Mouse (Mus musculus) liver, embryonic 11.5 days (tissue): ENCODE measurements around the gene Gpr153. TPM values are rescaled to one million over a fixed set of nuclear protein-coding genes. Genes with fewer than 3 reads are reported as not detected.

Experiments used
- ATAC-seq: fragments of 200-750 bp; cut with Nextera tagmentation; replicated peaks from 2 replicates; pipeline ENCODE4 v1.8.0; 2017; ENCODE audit warnings: moderate number of reproducible peaks, mild to moderate bottlenecking, moderate TSS enrichment, moderate library complexity; ENCODE audit not compliant: low FRiP score
- DNase-seq: peaks from one replicate; pipeline ENCODE4 v3.0.0-alpha.2; 2017; ENCODE audit warnings: low spot score
- H3K27ac ChIP-seq: fragments of 300-500 bp; sonication (generic); 2 replicates; pipeline ENCODE4 v1.5.1; 2014; ENCODE audit warnings: mild to moderate bottlenecking, low read depth, low read length, control low read depth
- H3K27me3 ChIP-seq: fragments of 300-500 bp; sonication (generic); replicated peaks from 2 replicates; pipeline ENCODE4 v1.6.1; 2014; ENCODE audit warnings: low read length, mixed read lengths; ENCODE audit not compliant: control insufficient read depth, insufficient read depth
- H3K36me3 ChIP-seq: fragments of 300-500 bp; sonication (generic); 2 replicates; pipeline ENCODE4 v1.6.1; 2014; ENCODE audit warnings: mild to moderate bottlenecking, low read length, moderate library complexity, mixed read lengths; ENCODE audit not compliant: control insufficient read depth, insufficient read depth
- H3K4me1 ChIP-seq: fragments of 300-500 bp; sonication (generic); replicated peaks from 2 replicates; pipeline ENCODE4 v1.6.1; 2014; ENCODE audit warnings: low read length, mixed read lengths; ENCODE audit not compliant: control insufficient read depth, insufficient read depth
- H3K4me2 ChIP-seq: fragments of 300-500 bp; sonication (generic); 2 replicates; pipeline ENCODE4 v1.6.1; 2014; ENCODE audit warnings: mild to moderate bottlenecking, control low read depth, moderate library complexity
- H3K4me3 ChIP-seq: fragments of 300-500 bp; sonication (generic); 2 replicates; pipeline ENCODE4 v1.5.1; 2014; ENCODE audit warnings: low read depth, low read length, control low read depth
- H3K9ac ChIP-seq: fragments of 300-500 bp; sonication (generic); 2 replicates; pipeline ENCODE4 v1.6.1; 2014; ENCODE audit warnings: low read depth, low read length, control low read depth
- H3K9me3 ChIP-seq: fragments of 300-500 bp; sonication (generic); 2 replicates; pipeline ENCODE4 v1.6.1; 2016; ENCODE audit warnings: low read length, inconsistent platforms, mixed read lengths; ENCODE audit not compliant: control insufficient read depth
- WGBS: fragments of 180-500 bp; shearing (Covaris S2); extraction: QIAGEN DNeasy Blood & Tissue Kit; methylation state at CpG from one replicate; pipeline ENCODE4 v1.1.7; 2014; 5-methylcytosine and 5-hydroxymethylcytosine counted together
- polyA plus RNA-seq: library from polyadenylated mRNA; unstranded; fragments of >200 nt; fragmentation: Nextera tagmentation; extraction: Ambion mirVana; gene quantifications from 2 replicates; pipeline ENCODE4 v1.2.1, GENCODE M21; 2014

Gpr153 gene
- polyA plus RNA-seq, 1 experiment from 2014 or later = 2.2 TPM

GRCm38 (mm10) chr4:152270599-152270998 lies 3.4 kb upstream of the Gpr153 start:
- H3K27ac ChIP-seq = no peak overlapping the region
- WGBS = 87% methylated on average over 9 of the region's 9 CpGs
- no peak overlapping the region for H3K4me3 ChIP-seq
- ATAC-seq (no peak), DNase-seq (no peak)
- H3K4me2 ChIP-seq = no peak overlapping the region
- no peaks in the 10 kb centered on the region for H3K36me3 ChIP-seq
- no peaks in the 10 kb centered on the region for H3K9me3 ChIP-seq
- peaks cover 11% of the 10 kb centered on the region for H3K4me1 ChIP-seq
- H3K9ac ChIP-seq = no peak overlapping the region
- peaks cover 27% of the 10 kb centered on the region for H3K27me3 ChIP-seq

DNA sequence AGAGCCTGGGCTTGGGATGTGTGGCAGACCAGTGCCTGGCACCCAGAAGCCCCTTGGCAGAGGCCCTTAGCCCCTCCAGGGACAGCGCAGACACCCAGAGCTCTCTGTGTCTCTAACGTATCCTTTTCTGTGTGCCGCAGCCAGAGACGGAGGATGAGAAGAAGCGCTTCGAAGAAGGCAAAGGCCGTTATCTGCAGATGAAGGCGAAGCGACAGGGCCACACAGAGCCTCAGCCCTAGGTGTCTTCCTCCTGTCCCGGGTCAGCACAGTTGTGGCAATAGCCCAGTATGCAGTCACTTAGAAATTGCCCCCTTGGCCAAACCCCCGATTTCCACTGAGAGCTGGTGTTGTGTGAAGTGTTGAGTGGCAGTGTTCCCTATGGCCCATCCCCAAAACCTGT lies 2.7 kb upstream of the Gpr153 start:
- peaks cover 34% of the 10 kb centered on the region for H3K27me3 ChIP-seq

GRCm38 (mm10) chr4:152272006-152272405 lies 2.0 kb upstream of the Gpr153 start:
- Histone ChIP-seq H3K9ac (no peak overlapping the region), H3K4me3 (no peak overlapping the region), H3K27ac (no peak overlapping the region), H3K4me1 (peaks cover 11% of the 10 kb centered on the region), H3K36me3 (no peaks in the 10 kb centered on the region), H3K4me2 (no peak overlapping the region), H3K9me3 (no peaks in the 10 kb centered on the region), H3K27me3 (peaks cover 34% of the 10 kb centered on the region)
- no peak for DNase-seq
- ATAC-seq = no peak
- whole genome bisulfite sequencing = 70% methylated on average over 7 of the region's 7 CpGs

More for the DNA sequence above, 2.7 kb upstream of the Gpr153 start:
- H3K4me3 ChIP-seq = no peak overlapping the region
- no peak overlapping the region for H3K9ac ChIP-seq
- ATAC-seq = no peak
- H3K36me3 ChIP-seq = no peaks in the 10 kb centered on the region
- WGBS = 94% methylated on average over 11 of the region's 11 CpGs
- H3K4me2 ChIP-seq = no peak overlapping the region
- DNase-seq = no peak
- no peaks in the 10 kb centered on the region for H3K9me3 ChIP-seq
- peaks cover 11% of the 10 kb centered on the region for H3K4me1 ChIP-seq
- H3K27ac ChIP-seq = no peak overlapping the region

GRCm38 (mm10) chr4:152272449-152273049 lies 1.5 kb upstream of the Gpr153 start:
- Histone ChIP-seq H3K36me3 (no peaks in the 10 kb centered on the region), H3K27me3 (peaks cover 34% of the 10 kb centered on the region), H3K9me3 (no peaks in the 10 kb centered on the region), H3K9ac (no peak overlapping the region), H3K4me3 (no peak overlapping the region), H3K4me1 (peaks cover 11% of the 10 kb centered on the region), H3K27ac (no peak overlapping the region), H3K4me2 (no peak overlapping the region)
- 34% methylated on average over 9 of the region's 9 CpGs for WGBS
- 0 out of 2 replicates have a peak, but pooled peaks have one; percentile 1 for ATAC-seq
- DNase-seq = no peak

- H3K4me3 ChIP-seq = no peak overlapping the region
- H3K36me3 ChIP-seq = no peaks in the 10 kb centered on the region
- no peak overlapping the region for H3K27ac ChIP-seq
- H3K9ac ChIP-seq = no peak overlapping the region
- no peak for ATAC-seq
- peaks cover 34% of the 10 kb centered on the region for H3K27me3 ChIP-seq
- no peaks in the 10 kb centered on the region for H3K9me3 ChIP-seq
- no peak for DNase-seq
- peak overlapping the region; percentile 72 for H3K4me2 ChIP-seq
- 57% methylated on average over 3 of the region's 3 CpGs for WGBS
- peaks cover 11% of the 10 kb centered on the region for H3K4me1 ChIP-seq
Measured at GRCm38 (mm10) chr4:152273191-152273590, 841 bp upstream of the Gpr153 start.

- H3K36me3 ChIP-seq = no peaks in the 10 kb centered on the region
- H3K4me2 ChIP-seq = peak overlapping the region; percentile 72
- H3K9me3 ChIP-seq = no peaks in the 10 kb centered on the region
- 3% methylated on average over 20 of the region's 20 CpGs for WGBS
- no peak overlapping the region for H3K27ac ChIP-seq
- H3K27me3 ChIP-seq = peaks cover 36% of the 10 kb centered on the region
- ATAC-seq (peak; percentile 40; the same call in 1 of the 2 replicates), DNase-seq (peak; percentile 63)
- peaks cover 11% of the 10 kb centered on the region for H3K4me1 ChIP-seq
- peak overlapping the region; percentile 53 for H3K4me3 ChIP-seq
- H3K9ac ChIP-seq = peak overlapping the region; percentile 55
Measured at GRCm38 (mm10) chr4:152274681-152275131, 674 bp downstream of the Gpr153 start.

DNA sequence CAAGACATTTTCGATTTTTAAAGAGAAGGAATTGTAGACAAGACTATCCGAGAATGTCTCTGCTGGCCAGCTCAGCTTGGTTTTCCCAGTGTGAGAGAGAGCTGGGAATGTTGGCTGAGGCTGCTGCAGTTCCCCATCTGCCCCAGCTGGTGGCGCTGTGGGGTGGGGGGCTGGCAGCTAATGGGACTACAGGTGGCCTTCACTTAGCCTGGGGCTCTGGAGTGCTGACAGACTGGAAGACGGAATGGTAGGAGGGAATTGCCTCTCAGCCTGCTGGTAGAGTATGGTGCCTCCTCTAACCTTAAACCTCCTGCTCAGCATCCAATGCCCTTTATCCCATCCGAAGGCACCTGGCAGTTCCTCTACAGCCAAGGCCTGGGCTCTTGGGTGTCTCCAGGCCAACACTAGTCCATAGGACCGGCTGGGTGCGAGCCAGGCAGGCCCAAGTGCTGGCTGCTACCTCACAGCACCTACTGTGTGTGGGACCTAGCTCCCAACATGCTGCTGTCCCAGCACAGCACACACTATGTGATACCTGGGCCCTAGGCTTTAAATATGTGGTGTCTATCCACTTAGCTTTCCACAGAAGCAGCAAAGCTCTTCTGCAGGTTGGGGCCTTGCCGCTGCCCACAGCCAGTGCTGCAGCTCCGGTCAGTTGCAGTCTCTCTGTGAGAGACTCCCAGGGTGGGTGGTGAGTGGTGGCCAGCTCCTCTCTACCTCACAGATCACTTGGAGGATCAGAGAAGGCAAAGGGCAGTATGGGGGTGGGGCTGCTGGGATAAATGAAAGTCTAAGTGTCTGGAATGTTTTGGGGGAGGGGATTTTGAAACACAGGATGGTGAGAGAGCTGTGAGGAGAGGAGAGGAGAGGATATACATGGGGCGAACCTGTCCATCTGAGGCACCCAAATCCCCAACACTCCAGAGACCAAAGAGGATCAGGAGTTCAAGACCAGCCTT lies 2.6 kb downstream of the Gpr153 start:
- 51% methylated on average over 10 of the region's 10 CpGs for WGBS
- H3K4me1 ChIP-seq = peaks cover 11% of the 10 kb centered on the region
- no peaks in the 10 kb centered on the region for H3K9me3 ChIP-seq
- H3K9ac ChIP-seq = no peak overlapping the region
- peaks cover 54% of the 10 kb centered on the region for H3K27me3 ChIP-seq
- ATAC-seq (no peak), DNase-seq (no peak)
- no peak overlapping the region for H3K4me2 ChIP-seq
- no peak overlapping the region for H3K27ac ChIP-seq
- H3K36me3 ChIP-seq = no peaks in the 10 kb centered on the region
- no peak overlapping the region for H3K4me3 ChIP-seq

DNA sequence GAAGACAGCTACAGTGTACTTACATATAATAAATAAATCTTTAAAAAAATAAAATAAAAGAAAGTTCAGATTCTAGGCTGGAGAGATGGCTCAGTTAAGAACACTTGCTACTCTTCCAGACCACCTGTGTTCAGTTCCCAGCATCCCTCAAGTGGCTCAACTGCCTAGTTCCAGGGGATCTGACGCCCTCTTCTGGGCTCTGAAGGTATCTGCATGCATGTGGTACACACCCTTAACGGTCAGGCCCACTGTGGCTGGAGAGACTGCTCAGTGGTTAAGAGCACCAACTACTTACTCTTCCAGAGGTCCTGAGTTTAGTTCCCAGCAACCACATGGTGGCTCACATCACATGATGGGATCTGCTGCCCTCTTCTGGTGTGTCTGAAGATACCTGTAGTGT lies 3.9 kb downstream of the Gpr153 start:
- Histone ChIP-seq H3K36me3 (no peaks in the 10 kb centered on the region), H3K9me3 (no peaks in the 10 kb centered on the region), H3K27me3 (peaks cover 66% of the 10 kb centered on the region), H3K4me1 (peaks cover 9% of the 10 kb centered on the region), H3K4me2 (no peak overlapping the region), H3K9ac (no peak overlapping the region), H3K4me3 (no peak overlapping the region), H3K27ac (no peak overlapping the region)
- ATAC-seq (no peak), DNase-seq (no peak)
- 64% methylated on average over 2 of the region's 2 CpGs for WGBS
